Mouse (Mus musculus) small intestine, adult 2 months (tissue): ENCODE measurements at regions not wholly inside any gene's neighbourhood (a gene's known extent, or its start where the extent isn't known, plus 50 kb on each side); places are given as distances from the start of the nearest gene placed in this dataset.

ENCODE experiments used
- H3K27ac ChIP-seq: fragments of 200-500 bp; 2 replicates; pipeline ENCODE4 v1.5.1; 2012; ENCODE audit warnings: low read depth, low read length, control low read depth, inconsistent platforms; ENCODE audit not compliant: insufficient read depth
- H3K27me3 ChIP-seq: fragments of 200-500 bp; 2 replicates; pipeline ENCODE4 v1.6.1; 2012; ENCODE audit warnings: mild to moderate bottlenecking, moderate library complexity, low read length, inconsistent platforms; ENCODE audit not compliant: control insufficient read depth, insufficient read depth
- H3K36me3 ChIP-seq: fragments of 200-500 bp; 2 replicates; pipeline ENCODE4 v1.6.1; 2012; ENCODE audit warnings: mild to moderate bottlenecking, low read length, control low read depth, inconsistent platforms; ENCODE audit not compliant: control insufficient read depth, insufficient read depth
- H3K4me1 ChIP-seq: fragments of 200-500 bp; 2 replicates; pipeline ENCODE4 v1.6.1; 2012; ENCODE audit warnings: low read length, inconsistent platforms, mixed read lengths; ENCODE audit not compliant: control insufficient read depth, insufficient read depth, insufficient read length
- H3K4me3 ChIP-seq: fragments of 200-500 bp; 2 replicates; pipeline ENCODE4 v1.5.1; 2012; ENCODE audit warnings: low read depth, mild to moderate bottlenecking, control low read depth, inconsistent platforms, low read length, moderate library complexity
- CTCF ChIP-seq: fragments of 200-500 bp; IDR thresholded peaks from 2 replicates; pipeline ENCODE4 v1.5.1; 2012; ENCODE audit warnings: low read depth, mild to moderate bottlenecking, control low read depth, inconsistent platforms, low read length, moderate library complexity, mixed read lengths; ENCODE audit not compliant: insufficient replicate concordance, insufficient read length; ENCODE audit errors: extremely low read depth
- POLR2A ChIP-seq: fragments of 200-500 bp; IDR thresholded peaks from 2 replicates; pipeline ENCODE4 v1.6.1; 2012; ENCODE audit warnings: low read depth, mild to moderate bottlenecking, control low read depth, inconsistent platforms, low read length, moderate library complexity
- WGBS: fragments of 180-500 bp; shearing (Covaris S2); methylation state at CpG from one replicate; pipeline ENCODE4 v1.1.7; 2018; 5-methylcytosine and 5-hydroxymethylcytosine counted together

- 53% methylated on average over 2 of the region's 2 CpGs for WGBS
- no peak overlapping the region for H3K4me3 ChIP-seq
- TF ChIP-seq POLR2A (no peak), CTCF (no peak)
Observed at GRCm38 (mm10) chr5:102328197-102328784, 152.9 kb upstream of the Arhgap24 start.

GRCm38 (mm10) chr5:102333894-102334293 is 147.3 kb upstream of the Arhgap24 start:
- Histone ChIP-seq H3K4me3 (no peak overlapping the region), H3K27me3 (no peaks in the 10 kb centered on the region), H3K4me1 (no peaks in the 10 kb centered on the region), H3K36me3 (no peaks in the 10 kb centered on the region), H3K27ac (no peak overlapping the region)
- TF ChIP-seq CTCF (no peak), POLR2A (no peak)
- WGBS = 64% methylated on average over 5 of the region's 5 CpGs

More at GRCm38 (mm10) chr5:102328197-102328784, 152.9 kb upstream of the Arhgap24 start:
- Histone ChIP-seq H3K36me3 (no peaks in the 10 kb centered on the region), H3K27ac (no peak overlapping the region), H3K4me1 (no peaks in the 10 kb centered on the region), H3K27me3 (no peaks in the 10 kb centered on the region)

GRCm38 (mm10) chr5:102334442-102335197 is 146.6 kb upstream of the Arhgap24 start:
- H3K27me3 ChIP-seq = no peaks in the 10 kb centered on the region
- H3K36me3 ChIP-seq = no peaks in the 10 kb centered on the region
- no peaks in the 10 kb centered on the region for H3K4me1 ChIP-seq
- 73% methylated on average over 13 of the region's 13 CpGs for WGBS
- no peak overlapping the region for H3K27ac ChIP-seq
- H3K4me3 ChIP-seq = no peak overlapping the region
- TF ChIP-seq CTCF (no peak), POLR2A (no peak)

GRCm38 (mm10) chr5:102366481-102366880 is 114.7 kb upstream of the Arhgap24 start:
- Histone ChIP-seq H3K27me3 (no peaks in the 10 kb centered on the region), H3K4me1 (no peaks in the 10 kb centered on the region), H3K27ac (no peak overlapping the region), H3K36me3 (no peaks in the 10 kb centered on the region), H3K4me3 (no peak overlapping the region)
- WGBS = 60% methylated on average over 3 of the region's 3 CpGs
- TF ChIP-seq CTCF (no peak), POLR2A (no peak)

GRCm38 (mm10) chr5:102373309-102373971 is 107.8 kb upstream of the Arhgap24 start:
- TF ChIP-seq POLR2A = no peak
- no peak for TF ChIP-seq CTCF
- no peaks in the 10 kb centered on the region for H3K36me3 ChIP-seq
- no peak overlapping the region for H3K4me3 ChIP-seq
- 69% methylated on average over 6 of the region's 6 CpGs for WGBS
- no peak overlapping the region for H3K27ac ChIP-seq
- H3K4me1 ChIP-seq = no peaks in the 10 kb centered on the region
- H3K27me3 ChIP-seq = no peaks in the 10 kb centered on the region

- WGBS = 74% methylated on average over 11 of the region's 11 CpGs
- H3K4me1 ChIP-seq = no peaks in the 10 kb centered on the region
- TF ChIP-seq POLR2A (no peak), CTCF (no peak)
Observed at GRCm38 (mm10) chr5:102373972-102374755, 107.0 kb upstream of the Arhgap24 start.

GRCm38 (mm10) chr5:102375339-102375738 is 105.9 kb upstream of the Arhgap24 start:
- Histone ChIP-seq H3K36me3 (no peaks in the 10 kb centered on the region), H3K4me1 (no peaks in the 10 kb centered on the region), H3K4me3 (no peak overlapping the region), H3K27me3 (no peaks in the 10 kb centered on the region), H3K27ac (no peak overlapping the region)
- TF ChIP-seq CTCF = no peak
- no peak for TF ChIP-seq POLR2A
- WGBS = 74% methylated on average over 2 of the region's 2 CpGs

More at GRCm38 (mm10) chr5:102373972-102374755, 107.0 kb upstream of the Arhgap24 start:
- Histone ChIP-seq H3K4me3 (no peak overlapping the region), H3K36me3 (no peaks in the 10 kb centered on the region), H3K27me3 (no peaks in the 10 kb centered on the region), H3K27ac (no peak overlapping the region)
